Mouse (Mus musculus): Measurements from ENCODE around the gene Add3.

GRCm38 (mm10) chr19:53189736-53190135 is 49.5 kb downstream of the Add3 start:
- no peak for TF ChIP-seq TAL1 (conservative IDR thresholded peaks at IDR 0.05; ENCODE audit: low read depth, low read length)
- TF ChIP-seq CTCF (IDR thresholded peaks at IDR 0.05; ENCODE audit: low read depth, low read length), result no peak
- TF ChIP-seq GATA1 (IDR thresholded peaks at IDR 0.05; ENCODE audit: borderline replicate concordance, low read length), result no peak
- TF ChIP-seq GATA2 (IDR thresholded peaks at IDR 0.05; ENCODE audit: borderline replicate concordance, low read depth, low read length), result no peak
